Mouse (Mus musculus) common myeloid progenitor, adult 5-6 weeks (primary cell): ENCODE data around the gene Gbp2. TPM values are rescaled to one million over a fixed set of nuclear protein-coding genes. Genes with fewer than 3 reads are reported as not detected.

Source experiments
- total RNA-seq: library from RNA; stranded (forward); fragments of 200-1000, 187-1606 nt; gene quantifications from 2 replicates; pipeline ENCODE4 v1.2.3, GENCODE M21; 2017

Gene Gbp2
- total RNA-seq, 1 experiment from 2014 or later, result 19.8 TPM

Other genes starting within 250 kb of the Gbp2 start
- 17.2 and 18.5 TPM in 2 replicates for gene Pdlim5, start 224.9 kb upstream of the Gbp2 start, total RNA-seq
- 8.4 and 10.4 TPM in 2 replicates for gene Gbp5, start 126.6 kb upstream of the Gbp2 start, total RNA-seq
- 38.9 and 39.1 TPM in 2 replicates for gene Gbp7, start 90.3 kb upstream of the Gbp2 start, total RNA-seq
- gene Gbp3, start 60.6 kb upstream of the Gbp2 start, total RNA-seq, result 38.0 and 46.6 TPM in 2 replicates
- not detected in 2 replicates for gene Gbp2b, start 25.8 kb upstream of the Gbp2 start, total RNA-seq
- gene Kyat3, start 80.4 kb downstream of the Gbp2 start, total RNA-seq, result 16.5 and 18.5 TPM in 2 replicates
- 126 and 132 TPM in 2 replicates for gene Gtf2b, start 144.4 kb downstream of the Gbp2 start, total RNA-seq